Mouse (Mus musculus): Measurements from ENCODE around the gene Mapkapk3. TPM values are rescaled to one million over a fixed set of nuclear protein-coding genes. Genes with fewer than 3 reads are reported as not detected.

The Mapkapk3 gene
- polyA plus RNA-seq, 1 experiment from 2014 or later = 1.8 TPM

GRCm38 (mm10) chr9:107278527-107279377 lies 10.9 kb downstream of the Mapkapk3 start:
- H3K36me3 ChIP-seq (ENCODE audit: control insufficient read depth, insufficient read depth, low read length) = no peaks in the 10 kb centered on the region
- H3K4me3 ChIP-seq (replicated peaks; ENCODE audit: low read depth, low read length) = no peak overlapping the region
- peaks cover 11% of the 10 kb centered on the region; the same call in 1 of the 2 replicates for H3K4me1 ChIP-seq (ENCODE audit: control insufficient read depth, insufficient read depth, low read length)
- H3K4me2 ChIP-seq (ENCODE audit: low read length) = no peak overlapping the region
- peak; percentile 43 for DNase-seq
- no peaks in the 10 kb centered on the region for H3K9me3 ChIP-seq (ENCODE audit: control insufficient read depth, low read length)
- 57% methylated on average over 8 of the region's 8 CpGs for WGBS
- H3K27ac ChIP-seq (replicated peaks; ENCODE audit: low read depth, low read length) = no peak overlapping the region
- no peak overlapping the region for H3K9ac ChIP-seq (replicated peaks; ENCODE audit: low read length)
- H3K27me3 ChIP-seq (ENCODE audit: control insufficient read depth, insufficient read depth, low read length) = no peaks in the 10 kb centered on the region
- ATAC-seq (ENCODE audit: low FRiP score, low TSS enrichment) = no peak

GRCm38 (mm10) chr9:107278126-107278525 lies 11.6 kb downstream of the Mapkapk3 start:
- no peaks in the 10 kb centered on the region for H3K36me3 ChIP-seq (ENCODE audit: control insufficient read depth, insufficient read depth, low read length)
- no peak overlapping the region for H3K27ac ChIP-seq (replicated peaks; ENCODE audit: low read depth, low read length)
- H3K27me3 ChIP-seq (ENCODE audit: control insufficient read depth, insufficient read depth, low read length) = no peaks in the 10 kb centered on the region
- no peak for DNase-seq
- no peak overlapping the region for H3K9ac ChIP-seq (replicated peaks; ENCODE audit: low read length)
- no peak for ATAC-seq (ENCODE audit: low FRiP score, low TSS enrichment)
- peaks cover 11% of the 10 kb centered on the region; the same call in 1 of the 2 replicates for H3K4me1 ChIP-seq (ENCODE audit: control insufficient read depth, insufficient read depth, low read length)
- no peak overlapping the region for H3K4me3 ChIP-seq (replicated peaks; ENCODE audit: low read depth, low read length)
- no peak overlapping the region for H3K4me2 ChIP-seq (ENCODE audit: low read length)
- H3K9me3 ChIP-seq (ENCODE audit: control insufficient read depth, low read length) = no peaks in the 10 kb centered on the region
- WGBS = 33% methylated on average over 4 of the region's 4 CpGs

- WGBS = 83% methylated on average over 7 of the region's 7 CpGs
Observed at GRCm38 (mm10) chr9:107277603-107278002, 12.1 kb downstream of the Mapkapk3 start.

GRCm38 (mm10) chr9:107275710-107276109 lies 14.0 kb downstream of the Mapkapk3 start:
- ATAC-seq (ENCODE audit: low FRiP score, low TSS enrichment) = no peak
- 86% methylated on average over 5 of the region's 5 CpGs for WGBS

More at GRCm38 (mm10) chr9:107277603-107278002, 12.1 kb downstream of the Mapkapk3 start:
- no peak for ATAC-seq (ENCODE audit: low FRiP score, low TSS enrichment)
- H3K9me3 ChIP-seq (ENCODE audit: control insufficient read depth, low read length) = no peaks in the 10 kb centered on the region
- peaks cover 11% of the 10 kb centered on the region; the same call in 1 of the 2 replicates for H3K4me1 ChIP-seq (ENCODE audit: control insufficient read depth, insufficient read depth, low read length)
- H3K36me3 ChIP-seq (ENCODE audit: control insufficient read depth, insufficient read depth, low read length) = no peaks in the 10 kb centered on the region
- no peaks in the 10 kb centered on the region for H3K27me3 ChIP-seq (ENCODE audit: control insufficient read depth, insufficient read depth, low read length)
- H3K9ac ChIP-seq (replicated peaks; ENCODE audit: low read length) = no peak overlapping the region
- no peak overlapping the region for H3K4me2 ChIP-seq (ENCODE audit: low read length)
- no peak for DNase-seq
- H3K27ac ChIP-seq (replicated peaks; ENCODE audit: low read depth, low read length) = no peak overlapping the region
- H3K4me3 ChIP-seq (replicated peaks; ENCODE audit: low read depth, low read length) = no peak overlapping the region

GRCm38 (mm10) chr9:107274751-107275150 lies 14.9 kb downstream of the Mapkapk3 start:
- H3K27me3 ChIP-seq (ENCODE audit: control insufficient read depth, insufficient read depth, low read length) = no peaks in the 10 kb centered on the region
- H3K4me3 ChIP-seq (replicated peaks; ENCODE audit: low read depth, low read length) = no peak overlapping the region
- peaks cover 8% of the 10 kb centered on the region; the same call in 1 of the 2 replicates for H3K4me1 ChIP-seq (ENCODE audit: control insufficient read depth, insufficient read depth, low read length)
- no peak for DNase-seq
- H3K36me3 ChIP-seq (ENCODE audit: control insufficient read depth, insufficient read depth, low read length) = no peaks in the 10 kb centered on the region
- H3K4me2 ChIP-seq (ENCODE audit: low read length) = no peak overlapping the region
- 82% methylated on average over 6 of the region's 6 CpGs for WGBS
- no peak for ATAC-seq (ENCODE audit: low FRiP score, low TSS enrichment)
- no peak overlapping the region for H3K9ac ChIP-seq (replicated peaks; ENCODE audit: low read length)
- no peak overlapping the region for H3K27ac ChIP-seq (replicated peaks; ENCODE audit: low read depth, low read length)
- no peaks in the 10 kb centered on the region for H3K9me3 ChIP-seq (ENCODE audit: control insufficient read depth, low read length)

More at GRCm38 (mm10) chr9:107275710-107276109, 14.0 kb downstream of the Mapkapk3 start:
- no peaks in the 10 kb centered on the region for H3K9me3 ChIP-seq (ENCODE audit: control insufficient read depth, low read length)
- H3K4me3 ChIP-seq (replicated peaks; ENCODE audit: low read depth, low read length) = no peak overlapping the region
- H3K4me1 ChIP-seq (ENCODE audit: control insufficient read depth, insufficient read depth, low read length) = peaks cover 11% of the 10 kb centered on the region; the same call in 1 of the 2 replicates
- no peaks in the 10 kb centered on the region for H3K27me3 ChIP-seq (ENCODE audit: control insufficient read depth, insufficient read depth, low read length)
- no peak overlapping the region for H3K9ac ChIP-seq (replicated peaks; ENCODE audit: low read length)
- no peak overlapping the region for H3K4me2 ChIP-seq (ENCODE audit: low read length)
- H3K36me3 ChIP-seq (ENCODE audit: control insufficient read depth, insufficient read depth, low read length) = no peaks in the 10 kb centered on the region
- no peak overlapping the region for H3K27ac ChIP-seq (replicated peaks; ENCODE audit: low read depth, low read length)
- no peak for DNase-seq

GRCm38 (mm10) chr9:107273184-107273583 lies 16.5 kb downstream of the Mapkapk3 start:
- ATAC-seq (ENCODE audit: low FRiP score, low TSS enrichment) (no peak), DNase-seq (no peak)
- no peaks in the 10 kb centered on the region for H3K36me3 ChIP-seq (ENCODE audit: control insufficient read depth, insufficient read depth, low read length)
- no peaks in the 10 kb centered on the region for H3K9me3 ChIP-seq (ENCODE audit: control insufficient read depth, low read length)
- H3K27ac ChIP-seq (replicated peaks; ENCODE audit: low read depth, low read length) = no peak overlapping the region
- no peak overlapping the region for H3K4me3 ChIP-seq (replicated peaks; ENCODE audit: low read depth, low read length)
- H3K9ac ChIP-seq (replicated peaks; ENCODE audit: low read length) = no peak overlapping the region
- H3K4me1 ChIP-seq (ENCODE audit: control insufficient read depth, insufficient read depth, low read length) = no peaks in the 10 kb centered on the region
- no peak overlapping the region for H3K4me2 ChIP-seq (ENCODE audit: low read length)
- WGBS = 81% methylated on average over 10 of the region's 10 CpGs
- H3K27me3 ChIP-seq (ENCODE audit: control insufficient read depth, insufficient read depth, low read length) = no peaks in the 10 kb centered on the region

- 75% methylated on average over 4 of the region's 4 CpGs for WGBS
- no peak for ATAC-seq (ENCODE audit: low FRiP score, low TSS enrichment)
Observed at GRCm38 (mm10) chr9:107272284-107272683, 17.4 kb downstream of the Mapkapk3 start.

GRCm38 (mm10) chr9:107271177-107271938 lies 18.3 kb downstream of the Mapkapk3 start:
- WGBS = 80% methylated on average over 7 of the region's 7 CpGs
- no peaks in the 10 kb centered on the region for H3K4me1 ChIP-seq (ENCODE audit: control insufficient read depth, insufficient read depth, low read length)
- no peaks in the 10 kb centered on the region for H3K36me3 ChIP-seq (ENCODE audit: control insufficient read depth, insufficient read depth, low read length)
- H3K9ac ChIP-seq (replicated peaks; ENCODE audit: low read length) = no peak overlapping the region
- H3K4me3 ChIP-seq (replicated peaks; ENCODE audit: low read depth, low read length) = no peak overlapping the region
- H3K27ac ChIP-seq (replicated peaks; ENCODE audit: low read depth, low read length) = no peak overlapping the region
- no peak for ATAC-seq (ENCODE audit: low FRiP score, low TSS enrichment)
- no peak for DNase-seq
- H3K4me2 ChIP-seq (ENCODE audit: low read length) = no peak overlapping the region
- H3K9me3 ChIP-seq (ENCODE audit: control insufficient read depth, low read length) = no peaks in the 10 kb centered on the region
- no peaks in the 10 kb centered on the region for H3K27me3 ChIP-seq (ENCODE audit: control insufficient read depth, insufficient read depth, low read length)

More at GRCm38 (mm10) chr9:107272284-107272683, 17.4 kb downstream of the Mapkapk3 start:
- no peak overlapping the region for H3K4me2 ChIP-seq (ENCODE audit: low read length)
- H3K27me3 ChIP-seq (ENCODE audit: control insufficient read depth, insufficient read depth, low read length) = no peaks in the 10 kb centered on the region
- H3K36me3 ChIP-seq (ENCODE audit: control insufficient read depth, insufficient read depth, low read length) = no peaks in the 10 kb centered on the region
- no peaks in the 10 kb centered on the region for H3K9me3 ChIP-seq (ENCODE audit: control insufficient read depth, low read length)
- no peak overlapping the region for H3K27ac ChIP-seq (replicated peaks; ENCODE audit: low read depth, low read length)
- no peak for DNase-seq
- H3K4me3 ChIP-seq (replicated peaks; ENCODE audit: low read depth, low read length) = no peak overlapping the region
- no peaks in the 10 kb centered on the region for H3K4me1 ChIP-seq (ENCODE audit: control insufficient read depth, insufficient read depth, low read length)
- no peak overlapping the region for H3K9ac ChIP-seq (replicated peaks; ENCODE audit: low read length)

Measured in midbrain, embryonic 14.5 days (tissue).